Mouse (Mus musculus): ENCODE results near the gene Cep135. TPM values are rescaled to one million over a fixed set of nuclear protein-coding genes. Genes with fewer than 3 reads are reported as not detected.

The Cep135 gene
- polyA plus RNA-seq, 1 experiment = 10.8 TPM

GRCm38 (mm10) chr5:76668547-76668946, 80.0 kb downstream of the Cep135 start:
- no peaks in the 10 kb centered on the region for H3K36me3 ChIP-seq (ENCODE audit: control insufficient read depth, insufficient read depth, low read length, poor library complexity, severe bottlenecking)
- no peaks in the 10 kb centered on the region for H3K4me1 ChIP-seq (ENCODE audit: control insufficient read depth, insufficient read depth, low read length)
- H3K4me3 ChIP-seq (ENCODE audit: low read depth, low read length) = no peak overlapping the region

GRCm38 (mm10) chr5:76670183-76670582, 81.7 kb downstream of the Cep135 start:
- Histone ChIP-seq H3K4me3 (ENCODE audit: low read depth, low read length) (no peak overlapping the region), H3K36me3 (ENCODE audit: control insufficient read depth, insufficient read depth, low read length, poor library complexity, severe bottlenecking) (no peaks in the 10 kb centered on the region), H3K9ac (ENCODE audit: low read depth, poor library complexity, severe bottlenecking) (no peak overlapping the region), H3K9me3 (replicated peaks; ENCODE audit: control insufficient read depth, insufficient read depth, low read length, poor library complexity, severe bottlenecking) (no peaks in the 10 kb centered on the region), H3K27me3 (ENCODE audit: control insufficient read depth, insufficient read depth, low read length, poor library complexity, severe bottlenecking) (no peaks in the 10 kb centered on the region), H3K4me1 (ENCODE audit: control insufficient read depth, insufficient read depth, low read length) (no peaks in the 10 kb centered on the region), H3K27ac (ENCODE audit: insufficient read depth, low read length) (no peak overlapping the region)
- no peak for TF ChIP-seq POLR2A (IDR thresholded peaks at IDR 0.05; ENCODE audit: insufficient read depth, low read length)
- TF ChIP-seq CTCF (IDR thresholded peaks at IDR 0.05; ENCODE audit: low read depth, low read length) = no peak
- TF ChIP-seq EP300 (IDR thresholded peaks at IDR 0.05; ENCODE audit: insufficient read depth, low read depth, low read length) = no peak

More at GRCm38 (mm10) chr5:76668547-76668946, 80.0 kb downstream of the Cep135 start:
- H3K9me3 ChIP-seq (replicated peaks; ENCODE audit: control insufficient read depth, insufficient read depth, low read length, poor library complexity, severe bottlenecking) = no peaks in the 10 kb centered on the region
- no peaks in the 10 kb centered on the region for H3K27me3 ChIP-seq (ENCODE audit: control insufficient read depth, insufficient read depth, low read length, poor library complexity, severe bottlenecking)
- no peak overlapping the region for H3K27ac ChIP-seq (ENCODE audit: insufficient read depth, low read length)
- no peak overlapping the region for H3K9ac ChIP-seq (ENCODE audit: low read depth, poor library complexity, severe bottlenecking)
- TF ChIP-seq POLR2A (IDR thresholded peaks at IDR 0.05; ENCODE audit: insufficient read depth, low read length) (no peak), EP300 (IDR thresholded peaks at IDR 0.05; ENCODE audit: insufficient read depth, low read depth, low read length) (no peak), CTCF (IDR thresholded peaks at IDR 0.05; ENCODE audit: low read depth, low read length) (no peak)

DNA sequence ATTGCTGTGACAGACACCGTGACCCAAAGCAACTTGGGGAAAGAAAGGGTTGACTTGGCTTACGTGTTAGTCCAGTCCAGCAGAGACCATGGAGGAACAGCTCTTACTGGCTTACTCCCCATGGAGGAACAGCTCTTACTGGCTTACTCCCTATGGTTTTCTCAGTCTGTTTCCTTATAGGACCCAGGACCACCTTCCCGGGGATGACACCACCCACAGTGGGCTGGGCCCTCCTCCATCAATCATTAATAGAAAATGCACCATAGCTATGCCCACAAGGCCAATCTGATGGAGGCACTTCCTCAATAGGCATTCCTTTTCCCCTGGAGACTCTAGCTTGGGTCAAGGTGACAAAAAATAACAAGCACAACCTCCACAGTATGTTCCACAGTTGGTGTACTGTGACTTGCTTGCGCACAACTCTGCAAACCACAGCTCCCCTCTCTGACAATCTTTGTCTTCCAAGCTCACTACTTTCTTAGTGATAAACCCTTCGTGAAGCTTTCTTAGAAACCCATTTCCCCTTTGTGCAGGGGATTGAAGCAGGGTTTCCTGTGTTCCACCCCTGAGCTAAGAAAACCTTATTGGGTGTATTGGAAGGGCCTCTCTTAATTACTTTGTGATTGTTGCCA, 85.6 kb downstream of the Cep135 start:
- no peaks in the 10 kb centered on the region for H3K36me3 ChIP-seq (ENCODE audit: control insufficient read depth, insufficient read depth, low read length, poor library complexity, severe bottlenecking)
- TF ChIP-seq EP300 (IDR thresholded peaks at IDR 0.05; ENCODE audit: insufficient read depth, low read depth, low read length) = no peak
- no peak for TF ChIP-seq POLR2A (IDR thresholded peaks at IDR 0.05; ENCODE audit: insufficient read depth, low read length)
- no peak for TF ChIP-seq CTCF (IDR thresholded peaks at IDR 0.05; ENCODE audit: low read depth, low read length)
- H3K27ac ChIP-seq (ENCODE audit: insufficient read depth, low read length) = no peak overlapping the region
- no peak overlapping the region for H3K4me3 ChIP-seq (ENCODE audit: low read depth, low read length)
- no peaks in the 10 kb centered on the region for H3K4me1 ChIP-seq (ENCODE audit: control insufficient read depth, insufficient read depth, low read length)
- no peak overlapping the region for H3K9ac ChIP-seq (ENCODE audit: low read depth, poor library complexity, severe bottlenecking)
- H3K9me3 ChIP-seq (replicated peaks; ENCODE audit: control insufficient read depth, insufficient read depth, low read length, poor library complexity, severe bottlenecking) = no peaks in the 10 kb centered on the region
- H3K27me3 ChIP-seq (ENCODE audit: control insufficient read depth, insufficient read depth, low read length, poor library complexity, severe bottlenecking) = no peaks in the 10 kb centered on the region

DNA sequence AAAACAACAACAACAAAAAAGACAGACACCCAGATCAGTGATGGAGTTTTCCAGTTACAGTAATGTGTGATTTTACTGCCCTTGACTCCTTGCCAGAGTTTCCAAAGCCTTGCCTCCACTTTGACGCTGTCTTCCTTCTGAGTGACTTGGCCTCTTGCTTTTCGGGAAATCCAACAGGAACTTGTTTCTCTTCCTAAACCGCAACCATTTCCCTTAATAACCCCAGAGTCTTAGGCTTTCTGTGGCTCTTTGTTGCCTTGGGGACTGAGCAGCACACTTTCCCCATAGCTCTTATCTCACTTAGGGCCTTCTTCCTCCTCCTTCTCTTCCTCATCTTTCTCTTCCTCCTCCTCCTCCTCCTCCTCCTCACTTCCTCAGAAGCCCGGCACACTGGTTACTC, 86.9 kb downstream of the Cep135 start:
- TF ChIP-seq POLR2A (IDR thresholded peaks at IDR 0.05; ENCODE audit: insufficient read depth, low read length) (no peak), CTCF (IDR thresholded peaks at IDR 0.05; ENCODE audit: low read depth, low read length) (no peak), EP300 (IDR thresholded peaks at IDR 0.05; ENCODE audit: insufficient read depth, low read depth, low read length) (no peak)
- H3K9ac ChIP-seq (ENCODE audit: low read depth, poor library complexity, severe bottlenecking) = no peak overlapping the region
- H3K36me3 ChIP-seq (ENCODE audit: control insufficient read depth, insufficient read depth, low read length, poor library complexity, severe bottlenecking) = no peaks in the 10 kb centered on the region
- H3K4me3 ChIP-seq (ENCODE audit: low read depth, low read length) = no peak overlapping the region
- H3K4me1 ChIP-seq (ENCODE audit: control insufficient read depth, insufficient read depth, low read length) = no peaks in the 10 kb centered on the region
- no peaks in the 10 kb centered on the region for H3K27me3 ChIP-seq (ENCODE audit: control insufficient read depth, insufficient read depth, low read length, poor library complexity, severe bottlenecking)
- H3K27ac ChIP-seq (ENCODE audit: insufficient read depth, low read length) = no peak overlapping the region
- no peaks in the 10 kb centered on the region for H3K9me3 ChIP-seq (replicated peaks; ENCODE audit: control insufficient read depth, insufficient read depth, low read length, poor library complexity, severe bottlenecking)

GRCm38 (mm10) chr5:76680959-76681358, 92.5 kb downstream of the Cep135 start:
- H3K9ac ChIP-seq (ENCODE audit: low read depth, poor library complexity, severe bottlenecking) = no peak overlapping the region
- TF ChIP-seq CTCF (IDR thresholded peaks at IDR 0.05; ENCODE audit: low read depth, low read length) (no peak), EP300 (IDR thresholded peaks at IDR 0.05; ENCODE audit: insufficient read depth, low read depth, low read length) (no peak), POLR2A (IDR thresholded peaks at IDR 0.05; ENCODE audit: insufficient read depth, low read length) (no peak)
- no peak overlapping the region for H3K4me3 ChIP-seq (ENCODE audit: low read depth, low read length)
- H3K36me3 ChIP-seq (ENCODE audit: control insufficient read depth, insufficient read depth, low read length, poor library complexity, severe bottlenecking) = no peaks in the 10 kb centered on the region
- no peaks in the 10 kb centered on the region for H3K4me1 ChIP-seq (ENCODE audit: control insufficient read depth, insufficient read depth, low read length)
- H3K27ac ChIP-seq (ENCODE audit: insufficient read depth, low read length) = no peak overlapping the region
- no peaks in the 10 kb centered on the region for H3K27me3 ChIP-seq (ENCODE audit: control insufficient read depth, insufficient read depth, low read length, poor library complexity, severe bottlenecking)
- H3K9me3 ChIP-seq (replicated peaks; ENCODE audit: control insufficient read depth, insufficient read depth, low read length, poor library complexity, severe bottlenecking) = no peaks in the 10 kb centered on the region

DNA sequence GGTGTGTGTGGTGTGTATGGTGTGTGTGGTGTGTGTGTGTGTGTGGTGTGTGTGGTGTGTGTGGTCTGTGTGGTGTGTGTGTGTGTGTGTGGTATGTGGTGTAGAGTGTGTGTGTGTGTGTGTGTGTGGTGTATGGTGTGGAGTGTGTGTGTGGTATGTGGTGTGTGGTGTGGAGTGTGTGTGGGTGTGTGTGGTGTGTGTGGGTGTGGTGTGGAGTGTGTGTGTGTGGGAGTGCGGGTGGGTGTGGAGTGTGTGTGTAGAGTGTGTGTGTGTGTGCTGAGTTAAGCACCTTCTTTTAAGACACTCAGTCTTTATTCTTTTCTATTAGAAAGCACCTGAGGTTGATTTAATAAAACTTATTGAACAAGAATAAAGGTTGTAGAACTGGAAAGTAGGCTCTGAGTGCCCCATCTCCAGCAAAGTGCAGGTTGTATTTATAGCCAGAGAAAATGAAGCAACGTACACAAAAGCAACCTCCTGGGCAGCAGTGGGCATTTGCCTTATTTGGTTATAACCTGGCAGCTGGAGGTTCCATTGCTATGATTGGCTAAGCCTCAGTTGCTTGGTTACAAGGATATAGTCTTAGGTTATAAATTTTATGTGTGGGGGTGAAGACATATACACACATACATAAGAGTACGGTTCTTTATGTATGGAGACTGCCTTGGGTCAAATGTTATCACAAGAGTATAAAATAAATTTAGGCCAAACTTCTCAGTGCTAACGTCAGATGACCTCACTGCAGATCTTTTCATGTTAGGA, 93.6 kb downstream of the Cep135 start:
- no peak overlapping the region for H3K4me3 ChIP-seq (ENCODE audit: low read depth, low read length)
- no peaks in the 10 kb centered on the region for H3K9me3 ChIP-seq (replicated peaks; ENCODE audit: control insufficient read depth, insufficient read depth, low read length, poor library complexity, severe bottlenecking)
- H3K9ac ChIP-seq (ENCODE audit: low read depth, poor library complexity, severe bottlenecking) = no peak overlapping the region
- TF ChIP-seq CTCF (IDR thresholded peaks at IDR 0.05; ENCODE audit: low read depth, low read length) (no peak), EP300 (IDR thresholded peaks at IDR 0.05; ENCODE audit: insufficient read depth, low read depth, low read length) (no peak), POLR2A (IDR thresholded peaks at IDR 0.05; ENCODE audit: insufficient read depth, low read length) (no peak)
- H3K27ac ChIP-seq (ENCODE audit: insufficient read depth, low read length) = no peak overlapping the region
- no peaks in the 10 kb centered on the region for H3K4me1 ChIP-seq (ENCODE audit: control insufficient read depth, insufficient read depth, low read length)
- H3K27me3 ChIP-seq (ENCODE audit: control insufficient read depth, insufficient read depth, low read length, poor library complexity, severe bottlenecking) = no peaks in the 10 kb centered on the region
- H3K36me3 ChIP-seq (ENCODE audit: control insufficient read depth, insufficient read depth, low read length, poor library complexity, severe bottlenecking) = no peaks in the 10 kb centered on the region

All from ES-Bruce4 (cell line).